Mouse (Mus musculus) C2C12 (cell line): ENCODE results near the gene Cyp2c70. TPM values are rescaled to one million over a fixed set of nuclear protein-coding genes. Genes with fewer than 3 reads are reported as not detected.
"Not testable (repeated sequence)": the region's sequence is repeated elsewhere in the genome, so short reads cannot be mapped to it uniquely, and the experiment has no call there.

Experiments
- H3K27me3 ChIP-seq: one replicate; pipeline ENCODE4 v1.6.1; 2011; ENCODE audit not compliant: control insufficient read depth, insufficient read depth, insufficient read length
- H3K36me3 ChIP-seq: one replicate; pipeline ENCODE4 v1.6.1; 2011; ENCODE audit not compliant: control insufficient read depth, insufficient read depth
- H3K4me3 ChIP-seq: one replicate; pipeline ENCODE4 v1.5.1; 2011; ENCODE audit warnings: mild to moderate bottlenecking, control low read depth; ENCODE audit not compliant: poor library complexity, insufficient read depth, severe bottlenecking
- H3K79me2 ChIP-seq: one replicate; pipeline ENCODE4 v1.6.1; 2011; ENCODE audit not compliant: control insufficient read depth, insufficient read depth
- H3K79me3 ChIP-seq: one replicate; pipeline ENCODE4 v1.6.1; 2011; ENCODE audit warnings: low read depth, control low read depth
- H3ac ChIP-seq: one replicate; pipeline ENCODE3; 2011; ENCODE audit warnings: low read depth; ENCODE audit not compliant: control insufficient read depth, insufficient read length
- CEBPB ChIP-seq: IDR thresholded peaks from one replicate; pipeline ENCODE4 v1.6.1; 2011; ENCODE audit warnings: low read depth, mild to moderate bottlenecking, control low read depth, moderate library complexity
- CTCF ChIP-seq: IDR thresholded peaks from one replicate; pipeline ENCODE4 v1.5.1; 2011; ENCODE audit not compliant: control insufficient read depth, insufficient read depth, insufficient read length
- FOSL1 ChIP-seq: IDR thresholded peaks from one replicate; pipeline ENCODE4 v1.8.0; 2011; ENCODE audit warnings: mild to moderate bottlenecking, low read length; ENCODE audit not compliant: poor library complexity, insufficient read depth, severe bottlenecking
- MAX ChIP-seq: IDR thresholded peaks from one replicate; pipeline ENCODE4 v1.6.1; 2011; ENCODE audit warnings: mild to moderate bottlenecking, control low read depth
- MYOD1 ChIP-seq: IDR thresholded peaks from one replicate; pipeline ENCODE4 v1.6.1; 2011; ENCODE audit warnings: low read depth; ENCODE audit not compliant: control insufficient read depth, insufficient read length
- MYOG ChIP-seq: IDR thresholded peaks from one replicate; pipeline ENCODE4 v1.6.1; 2011; ENCODE audit not compliant: control insufficient read depth, insufficient read length; ENCODE audit errors: extremely low read depth
- USF1 ChIP-seq: IDR thresholded peaks from one replicate; pipeline ENCODE4 v1.6.1; 2011; ENCODE audit warnings: low read depth, mild to moderate bottlenecking, control low read depth, moderate library complexity
- polyA plus RNA-seq: library from polyadenylated mRNA; unstranded; fragments of >200 nt; fragmentation: generic; extraction: Trizol; gene quantifications from one replicate; pipeline ENCODE4 v1.2.1, GENCODE M21; 2012; ENCODE audit warnings: missing spikeins

Cyp2c70 gene
- polyA plus RNA-seq, 1 experiment = not detected

DNA sequence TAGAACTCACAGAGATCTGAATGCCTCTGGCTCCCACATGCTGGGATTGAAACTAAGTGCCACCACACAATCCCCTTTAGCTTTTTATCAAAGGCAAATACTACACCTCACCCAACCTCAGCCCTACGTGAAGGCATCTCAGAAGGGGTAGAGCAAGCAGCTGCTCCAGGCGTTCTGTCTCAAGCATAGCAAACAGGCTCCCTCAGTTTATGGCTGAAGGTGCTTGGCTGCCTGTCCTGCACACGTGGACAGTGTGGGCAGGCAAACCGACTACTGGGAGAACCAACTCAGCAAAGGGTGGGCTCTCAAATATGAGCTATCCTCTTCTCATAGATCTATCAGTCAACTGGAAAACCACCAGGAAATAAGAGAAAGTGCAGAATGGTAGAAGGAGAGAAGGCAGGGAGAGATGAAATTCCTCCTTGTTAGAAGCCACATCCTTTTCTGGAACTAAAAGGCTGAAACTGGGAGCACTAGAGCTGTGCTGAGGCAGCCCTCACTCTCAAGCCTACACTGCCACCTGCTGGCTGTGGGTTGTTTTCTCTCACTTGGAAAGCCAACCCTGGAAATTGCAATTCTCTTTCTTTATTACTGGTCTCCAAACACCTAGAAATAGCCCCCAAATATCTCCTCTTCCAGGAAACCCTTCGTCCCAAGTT is 38.1 kb upstream of the Cyp2c70 start:
- H3K4me3 ChIP-seq = no peak overlapping the region
- H3K27me3 ChIP-seq = no peaks in the 10 kb centered on the region
- H3K79me3 ChIP-seq = no peaks in the 10 kb centered on the region
- no peaks in the 10 kb centered on the region for H3K79me2 ChIP-seq
- peaks cover 40% of the 10 kb centered on the region for H3K36me3 ChIP-seq
- TF ChIP-seq FOSL1 (no peak), CTCF (peak; percentile 44)
- no peak overlapping the region for H3ac ChIP-seq

DNA sequence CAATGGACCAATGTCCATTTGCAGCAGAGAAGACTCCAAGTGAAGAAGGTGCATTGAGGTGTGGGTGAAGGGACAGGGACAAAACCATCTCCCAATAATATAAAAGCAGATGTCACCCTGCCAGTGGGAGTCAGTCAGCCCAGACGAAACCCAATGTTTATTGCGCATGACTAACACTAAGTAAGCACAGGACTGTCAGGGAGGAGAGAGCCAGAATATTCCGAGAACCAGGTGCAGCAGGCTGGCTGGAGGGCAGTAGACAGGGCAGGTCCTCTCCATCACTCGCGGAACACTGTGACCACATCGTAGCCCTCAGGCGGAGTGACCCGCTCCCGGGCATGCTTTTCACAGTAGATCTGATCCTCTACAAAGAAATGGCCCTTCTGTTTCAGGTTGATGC is 35.2 kb upstream of the Cyp2c70 start:
- not testable (repeated sequence) for H3K4me3 ChIP-seq, H3ac ChIP-seq, H3K79me2 ChIP-seq, H3K27me3 ChIP-seq, H3K79me3 ChIP-seq
- H3K36me3 ChIP-seq = peaks cover 27% of the 10 kb centered on the region

DNA sequence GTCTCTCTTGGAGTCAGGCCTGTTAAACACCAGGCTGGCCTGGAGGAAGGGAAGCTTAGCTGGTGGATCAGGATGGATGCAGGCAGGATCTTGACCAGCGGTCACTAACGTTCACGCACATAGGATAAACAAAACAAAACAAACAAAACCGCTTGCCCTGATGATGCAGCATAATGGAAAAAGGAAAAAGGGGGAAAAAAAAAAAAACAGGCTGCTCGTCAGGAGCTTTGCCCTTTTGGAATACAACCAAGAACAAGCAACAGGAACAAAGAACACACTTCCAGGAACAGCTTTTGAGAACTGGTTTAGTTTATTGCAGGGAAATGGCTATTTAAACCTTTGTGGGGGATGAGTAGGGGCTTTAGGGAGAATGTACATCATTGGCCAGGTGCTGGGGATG is 33.7 kb upstream of the Cyp2c70 start:
- TF ChIP-seq MAX (no peak), USF1 (no peak), CTCF (no peak), CEBPB (no peak), MYOD1 (no peak), FOSL1 (no peak), MYOG (no peak)

DNA sequence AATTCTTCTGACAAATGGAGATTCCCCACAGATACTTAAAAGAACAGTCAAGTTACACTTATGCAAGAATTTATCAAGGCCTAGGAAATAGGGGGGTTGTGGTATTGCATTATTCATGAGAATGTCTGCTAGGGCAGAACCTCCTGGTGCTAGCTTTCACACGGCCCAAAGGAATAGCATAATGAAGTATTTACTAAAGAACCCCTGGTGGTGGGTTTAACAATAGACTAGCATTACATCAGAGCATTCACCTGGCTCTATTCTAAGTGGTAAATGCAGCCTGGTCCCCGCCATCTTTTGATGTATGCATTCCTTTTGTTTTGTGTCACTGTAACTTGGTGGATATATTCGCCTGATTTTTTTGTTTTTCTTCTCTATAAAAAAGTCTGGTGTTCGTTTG is 15.8 kb upstream of the Cyp2c70 start:
- H3K4me3 ChIP-seq, H3ac ChIP-seq, H3K27me3 ChIP-seq, H3K79me3 ChIP-seq, H3K79me2 ChIP-seq, H3K36me3 ChIP-seq: not testable (repeated sequence)

More for the DNA sequence above, 33.7 kb upstream of the Cyp2c70 start:
- Histone ChIP-seq H3K4me3 (no peak overlapping the region), H3K27me3 (no peaks in the 10 kb centered on the region), H3ac (no peak overlapping the region), H3K79me3 (no peaks in the 10 kb centered on the region), H3K79me2 (no peaks in the 10 kb centered on the region), H3K36me3 (peaks cover 18% of the 10 kb centered on the region)

DNA sequence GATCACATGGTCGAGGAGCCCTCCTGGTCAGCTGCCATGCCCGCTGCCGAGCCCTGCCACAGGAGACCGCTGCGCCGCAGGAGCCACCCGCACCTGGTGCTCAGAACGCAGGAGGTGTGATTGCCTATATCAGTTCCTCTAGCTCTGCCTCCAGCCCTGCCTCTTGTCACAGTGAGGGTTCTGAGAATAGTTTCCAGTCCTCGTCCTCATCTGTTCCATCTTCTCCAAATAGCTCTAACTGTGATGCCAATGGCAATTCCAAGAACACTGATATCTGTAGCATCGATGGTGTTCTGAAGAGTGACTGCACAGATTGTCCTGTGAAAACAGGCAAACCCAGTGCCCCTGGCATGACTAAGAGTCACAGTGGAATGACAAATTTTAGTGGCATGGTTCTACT is 3.5 kb upstream of the Cyp2c70 start:
- H3K27me3 ChIP-seq = peaks cover 2% of the 10 kb centered on the region
- H3ac ChIP-seq = no peak overlapping the region
- H3K4me3 ChIP-seq = no peak overlapping the region
- H3K36me3 ChIP-seq = no peaks in the 10 kb centered on the region
- no peaks in the 10 kb centered on the region for H3K79me2 ChIP-seq
- TF ChIP-seq MAX (no peak), FOSL1 (no peak), CEBPB (no peak), CTCF (no peak)
- H3K79me3 ChIP-seq = no peaks in the 10 kb centered on the region

DNA sequence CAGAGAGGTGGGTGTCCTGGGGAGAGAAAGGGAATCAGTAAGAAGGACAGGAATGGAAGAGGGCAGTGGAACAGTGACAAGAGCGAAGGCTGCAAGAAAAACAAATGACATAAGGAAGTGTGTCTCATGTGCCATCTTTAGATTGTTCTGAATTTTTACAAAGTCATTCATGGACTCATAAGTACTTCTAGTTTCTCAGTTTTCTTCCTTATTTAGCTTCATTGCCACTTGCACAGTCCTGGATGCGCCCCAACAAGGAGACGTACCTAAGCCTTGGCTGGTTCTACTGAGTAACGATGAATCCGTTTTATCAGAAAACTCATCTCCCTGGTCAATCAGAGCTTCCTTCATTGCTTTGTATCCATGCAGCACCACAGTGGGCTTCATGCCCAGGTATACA is 3.5 kb downstream of the Cyp2c70 start:
- Histone ChIP-seq H3K36me3 (no peaks in the 10 kb centered on the region), H3K27me3 (peaks cover 3% of the 10 kb centered on the region), H3K79me3 (no peaks in the 10 kb centered on the region), H3ac (no peak overlapping the region), H3K79me2 (no peaks in the 10 kb centered on the region), H3K4me3 (no peak overlapping the region)
- TF ChIP-seq MYOG (no peak), USF1 (no peak), CEBPB (no peak), CTCF (no peak), MYOD1 (no peak), FOSL1 (no peak), MAX (no peak)

DNA sequence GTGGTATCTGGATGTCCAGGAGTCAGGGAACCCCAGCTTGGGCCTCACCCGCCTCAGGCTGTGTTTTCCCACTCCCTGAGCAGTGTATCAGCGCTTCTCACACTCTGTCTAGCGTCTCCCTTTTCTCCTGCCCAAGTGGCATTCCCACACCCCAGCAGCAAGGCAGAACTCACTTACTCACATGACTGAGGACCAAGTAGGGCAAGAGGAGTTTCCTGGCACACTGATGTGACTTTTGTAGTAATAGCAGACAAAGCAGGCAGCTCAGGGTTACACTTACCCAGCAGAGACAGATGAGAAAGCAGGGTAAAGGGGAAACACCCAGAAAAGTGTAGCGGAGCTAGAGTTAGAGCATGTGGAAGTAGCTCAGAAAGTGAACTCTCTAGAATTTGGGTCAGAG is 8.8 kb downstream of the Cyp2c70 start:
- no peaks in the 10 kb centered on the region for H3K36me3 ChIP-seq

DNA sequence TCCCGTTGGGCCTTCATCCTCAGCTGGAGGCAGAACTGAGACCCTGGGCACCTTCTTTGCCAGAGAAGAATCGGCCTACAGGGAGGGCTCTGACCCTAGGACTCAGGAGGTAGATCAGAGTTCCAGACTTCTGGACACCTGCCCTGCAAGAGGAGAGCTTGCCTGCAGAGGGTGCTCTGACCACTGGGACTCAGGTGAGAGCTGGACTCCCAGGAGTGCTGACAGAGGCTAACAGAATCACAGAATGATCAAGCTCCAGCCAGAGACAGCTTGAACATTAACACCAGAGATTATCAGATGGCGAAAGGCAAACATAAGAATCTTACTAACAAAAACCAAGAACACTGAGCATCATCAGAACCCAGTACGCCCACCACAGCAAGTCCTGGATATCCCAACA is 18.7 kb downstream of the Cyp2c70 start:
- not testable (repeated sequence) for H3K27me3 ChIP-seq, H3K36me3 ChIP-seq, H3K4me3 ChIP-seq, H3K79me2 ChIP-seq, H3K79me3 ChIP-seq, H3ac ChIP-seq

More for the DNA sequence above, 8.8 kb downstream of the Cyp2c70 start:
- H3ac ChIP-seq = no peak overlapping the region
- H3K27me3 ChIP-seq = no peaks in the 10 kb centered on the region
- no peaks in the 10 kb centered on the region for H3K79me3 ChIP-seq
- TF ChIP-seq MYOG = no peak
- TF ChIP-seq CTCF = no peak
- no peak for TF ChIP-seq MAX
- no peak for TF ChIP-seq FOSL1
- TF ChIP-seq MYOD1 = no peak
- no peak for TF ChIP-seq CEBPB
- no peak for TF ChIP-seq USF1
- H3K4me3 ChIP-seq = no peak overlapping the region
- no peaks in the 10 kb centered on the region for H3K79me2 ChIP-seq

DNA sequence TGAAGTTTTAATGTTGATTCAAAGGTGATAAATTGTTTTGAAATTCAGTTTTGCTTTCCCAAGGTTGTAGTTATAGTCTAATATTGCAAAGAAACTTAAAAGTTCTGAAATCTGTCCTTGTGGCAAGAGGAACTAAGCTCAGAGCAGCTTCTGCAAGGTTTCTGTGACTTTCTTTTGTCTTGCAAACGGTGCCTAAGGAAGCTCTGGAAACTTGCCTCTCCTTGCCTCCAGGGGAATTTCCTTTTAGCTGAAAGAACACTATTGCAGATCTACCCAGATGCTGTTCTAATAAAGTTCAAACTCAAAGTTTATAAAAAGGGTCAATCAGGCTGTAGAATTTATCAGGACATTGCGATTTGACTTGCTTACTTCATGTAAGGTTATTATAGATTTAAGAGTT is 60.1 kb downstream of the Cyp2c70 start:
- H3K4me3 ChIP-seq, H3K79me3 ChIP-seq, H3K36me3 ChIP-seq, H3ac ChIP-seq, H3K79me2 ChIP-seq, H3K27me3 ChIP-seq: not testable (repeated sequence)

DNA sequence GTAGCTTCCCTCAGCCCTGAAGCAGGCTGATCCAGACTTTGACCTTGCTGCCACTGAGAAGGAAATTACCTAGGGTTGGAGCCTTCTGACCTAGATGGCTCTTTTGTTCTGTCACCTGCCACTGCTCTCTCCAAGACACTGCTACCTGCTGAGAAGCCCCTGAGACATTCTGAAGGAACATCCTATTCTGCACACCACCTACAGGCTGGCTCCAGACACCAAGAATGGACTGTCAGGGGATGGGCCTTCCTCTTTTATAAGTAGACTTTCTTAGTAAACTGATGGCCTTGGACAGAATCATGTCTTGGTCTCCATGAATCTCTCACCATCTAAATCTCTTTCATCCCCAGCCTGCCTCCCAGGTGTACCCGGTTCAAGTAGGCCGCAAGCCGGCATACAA is 62.0 kb downstream of the Cyp2c70 start:
- H3K79me3 ChIP-seq, H3K27me3 ChIP-seq, H3K79me2 ChIP-seq, H3K4me3 ChIP-seq, H3K36me3 ChIP-seq, H3ac ChIP-seq: not testable (repeated sequence)
